Mouse (Mus musculus) MEL (cell line): Measurements from ENCODE around the gene Abhd8.
A peak's percentile ranks its signal among the peaks of the same experiment; 100 is the strongest.

Experiments
- CHD1 ChIP-seq: IDR thresholded peaks from 2 replicates; pipeline ENCODE4 v1.6.1; 2012; ENCODE audit warnings: low read depth, mild to moderate bottlenecking, inconsistent platforms, low read length, improper control_type of control experiment
- CTCF ChIP-seq, 3 experiments: IDR thresholded peaks in 2 of 3; conservative IDR thresholded peaks in 1 of 3; 2 replicates each; pipeline ENCODE4 v1.5.1; 2011 to 2012; ENCODE audit warnings: low read length in 3 of 3, low read depth in 2 of 3, mild to moderate bottlenecking in 2 of 3, improper control_type of control experiment in 1 of 3, inconsistent platforms in 1 of 3, mixed read lengths in 1 of 3, moderate library complexity in 1 of 3; ENCODE audit not compliant: control insufficient read depth in 1 of 3, insufficient read depth in 1 of 3, poor library complexity in 1 of 3, severe bottlenecking in 1 of 3
- EP300 ChIP-seq, 2 experiments: IDR thresholded peaks; 2 replicates each; pipeline ENCODE4 v1.6.1; 2011; ENCODE audit warnings: improper control_type of control experiment in 2 of 2, low read length in 2 of 2, low read depth in 1 of 2, mild to moderate bottlenecking in 1 of 2
- ETS1 ChIP-seq: IDR thresholded peaks from 2 replicates; pipeline ENCODE4 v1.6.1; 2012; ENCODE audit warnings: low read depth, mild to moderate bottlenecking, inconsistent platforms, low read length, improper control_type of control experiment, moderate library complexity
- GATA1 ChIP-seq: IDR thresholded peaks from 2 replicates; pipeline ENCODE4 v1.6.1; 2011; ENCODE audit warnings: low read depth, low read length, improper control_type of control experiment
- MAX ChIP-seq: IDR thresholded peaks from 2 replicates; pipeline ENCODE4 v1.6.1; 2011; ENCODE audit warnings: low read length, improper control_type of control experiment
- POLR2A ChIP-seq, 2 experiments: IDR thresholded peaks; 2 replicates each; pipeline ENCODE4 v1.6.1; 2011 to 2012; ENCODE audit warnings: low read length in 2 of 2, mild to moderate bottlenecking in 2 of 2, control low read depth in 1 of 2, improper control_type of control experiment in 1 of 2, low read depth in 1 of 2, moderate library complexity in 1 of 2; ENCODE audit not compliant: control insufficient read depth in 1 of 2, insufficient read depth in 1 of 2, poor library complexity in 1 of 2
- SMC3 ChIP-seq: IDR thresholded peaks from 2 replicates; pipeline ENCODE4 v1.6.1; 2011; ENCODE audit warnings: low read depth, low read length, improper control_type of control experiment
- TAL1 ChIP-seq: IDR thresholded peaks from 2 replicates; pipeline ENCODE4 v1.6.1; 2012; ENCODE audit warnings: mild to moderate bottlenecking, inconsistent platforms, low read length, moderate library complexity, mixed read lengths

GRCm38 (mm10) chr8:71487691-71488445, 24.4 kb upstream of the Abhd8 start, which contains the start of gene Gtpbp3:
- TF ChIP-seq CTCF (IDR thresholded peaks at IDR 0.05 in 2 of 3, conservative IDR thresholded peaks at IDR 0.05 in 1 of 3; ENCODE audit: control insufficient read depth in 1 of 3, insufficient read depth in 1 of 3, low read depth in 2 of 3, low read length in 3 of 3, poor library complexity in 1 of 3, severe bottlenecking in 1 of 3): no peak
- peak; percentile 54 to 56; a peak in 2 of 4 replicates for TF ChIP-seq POLR2A (IDR thresholded peaks at IDR 0.05; ENCODE audit: control insufficient read depth in 1 of 2, insufficient read depth in 1 of 2, low read depth in 1 of 2, low read length in 2 of 2, poor library complexity in 1 of 2)
- TF ChIP-seq ETS1: no peak
- TF ChIP-seq TAL1: no peak
- no peak for TF ChIP-seq EP300 (IDR thresholded peaks at IDR 0.05; ENCODE audit: low read depth in 1 of 2, low read length in 2 of 2)
- no peak for TF ChIP-seq CHD1
- TF ChIP-seq SMC3: no peak
- no peak for TF ChIP-seq GATA1
- TF ChIP-seq MAX: no peak
